Mouse (Mus musculus): ENCODE data around the gene Olfr1340.

Gene Olfr1340

DNA sequence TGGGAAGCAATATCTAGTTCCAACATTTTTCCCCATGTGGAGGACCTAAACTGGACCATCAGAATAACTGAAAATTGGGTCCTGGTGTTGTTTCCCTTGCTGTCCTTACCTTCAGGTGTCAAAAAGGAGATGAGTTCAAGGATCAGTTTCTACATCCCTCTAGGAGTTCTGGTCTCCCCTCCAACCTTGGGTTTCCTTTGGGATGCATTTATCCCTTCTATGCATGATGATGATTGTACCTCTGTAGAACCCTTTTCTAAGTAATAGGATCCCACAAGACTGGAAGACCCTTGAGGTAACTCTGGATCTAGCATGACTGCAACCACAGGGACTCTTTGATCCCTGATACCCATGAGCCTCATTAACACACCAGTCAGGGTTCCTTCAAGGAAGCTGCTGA, at the start of gene Olfr1340:
Gene Olfr1340, plus strand, starts transcription at position 301 of the 400 bp plus-strand sequence.
- no peak for DNase-seq

DNA sequence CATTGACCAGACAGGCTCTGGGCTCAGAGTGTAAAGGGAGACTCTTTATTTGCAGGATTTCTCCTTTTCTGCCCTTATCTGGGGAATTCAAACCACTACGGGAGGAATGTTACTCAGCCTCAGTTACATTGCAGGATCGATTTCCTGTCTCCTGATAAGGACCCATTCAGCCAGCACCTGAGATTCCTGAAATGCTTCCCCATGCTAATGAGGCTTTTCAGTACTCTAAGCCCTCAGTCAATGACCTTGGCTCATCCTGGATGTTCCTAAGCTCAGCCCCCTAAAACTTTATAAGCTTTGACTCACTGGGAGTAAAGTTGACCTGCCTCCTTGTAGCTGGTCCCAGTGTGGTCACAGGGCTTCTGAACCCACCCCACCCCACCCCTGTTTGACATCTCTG, 32.9 kb upstream of the Olfr1340 start:
- DNase-seq, result no peak

DNA sequence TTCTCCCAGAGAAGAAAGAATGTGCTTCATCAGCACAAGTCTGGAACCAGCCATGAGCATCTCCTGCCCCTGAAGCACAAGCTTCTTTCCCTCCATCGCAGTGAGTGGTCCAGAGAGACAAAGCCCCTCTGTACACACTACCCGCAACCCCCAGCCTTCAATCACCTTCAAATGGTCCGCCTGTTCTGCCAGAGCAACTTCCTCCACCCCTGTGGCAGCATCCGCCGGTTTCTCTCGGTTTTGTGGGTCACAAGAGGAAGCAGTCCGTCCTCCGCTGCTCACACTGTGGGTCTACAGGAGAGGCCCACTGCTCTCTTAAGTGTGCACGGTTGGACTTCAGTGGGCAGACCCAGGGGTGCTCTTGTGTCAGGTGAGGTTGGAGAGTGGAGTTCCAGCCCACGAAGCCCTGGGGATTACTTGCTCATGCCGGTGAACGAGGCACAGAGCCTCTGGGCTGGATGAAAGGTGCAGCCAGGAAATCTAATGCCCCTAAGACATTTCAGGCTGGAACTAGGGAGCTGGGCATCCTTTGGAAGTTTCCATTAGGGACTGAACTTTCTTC, 27.4 kb upstream of the Olfr1340 start, which contains the start of gene Olfr1342:
Gene Olfr1342, minus strand, starts transcription at position 345 of the 562 bp plus-strand sequence.
- DNase-seq, result no peak

DNA sequence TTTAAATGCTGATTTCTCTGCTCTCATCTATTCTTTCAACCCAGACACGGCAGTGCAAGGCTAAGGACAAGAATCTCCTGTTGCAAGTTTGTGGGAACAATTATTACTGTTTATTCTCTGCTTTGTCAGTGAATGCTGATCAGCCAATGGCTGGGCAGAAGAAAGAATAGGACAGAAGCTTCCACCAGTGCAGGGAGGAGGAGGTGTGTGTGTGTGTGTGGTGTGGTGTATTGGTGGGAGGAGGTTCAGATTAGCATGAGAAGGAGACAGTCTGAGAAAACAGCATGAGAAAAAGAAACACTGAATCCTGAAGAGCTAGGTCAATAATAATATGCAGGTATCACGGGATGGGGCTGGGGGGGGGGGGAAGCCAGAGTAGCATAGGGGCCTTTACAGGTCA, 26.1 kb upstream of the Olfr1340 start:
- no peak for DNase-seq

DNA sequence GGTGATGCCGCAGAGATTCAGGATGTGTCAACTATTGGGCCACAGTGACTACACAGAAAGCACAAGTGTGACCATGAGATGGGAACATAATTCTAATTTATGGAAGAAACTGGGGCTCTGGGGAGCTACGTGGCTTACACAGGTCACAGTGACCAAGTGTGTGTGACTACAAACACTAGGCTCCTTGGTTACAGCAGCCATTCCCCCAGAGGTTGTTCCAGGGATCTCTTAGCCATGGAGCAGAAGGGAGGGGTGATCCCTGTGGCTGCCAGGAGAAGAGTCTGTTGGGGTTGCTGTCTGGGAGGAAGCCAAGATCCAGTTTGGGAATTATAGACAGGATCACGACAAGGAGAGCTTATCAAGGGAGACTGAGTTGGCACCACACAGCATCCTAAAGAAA, 16.7 kb upstream of the Olfr1340 start, which contains the start of gene Olfr1341:
Gene Olfr1341, plus strand, starts transcription at position 301 of the 400 bp plus-strand sequence.
- no peak for DNase-seq

DNA sequence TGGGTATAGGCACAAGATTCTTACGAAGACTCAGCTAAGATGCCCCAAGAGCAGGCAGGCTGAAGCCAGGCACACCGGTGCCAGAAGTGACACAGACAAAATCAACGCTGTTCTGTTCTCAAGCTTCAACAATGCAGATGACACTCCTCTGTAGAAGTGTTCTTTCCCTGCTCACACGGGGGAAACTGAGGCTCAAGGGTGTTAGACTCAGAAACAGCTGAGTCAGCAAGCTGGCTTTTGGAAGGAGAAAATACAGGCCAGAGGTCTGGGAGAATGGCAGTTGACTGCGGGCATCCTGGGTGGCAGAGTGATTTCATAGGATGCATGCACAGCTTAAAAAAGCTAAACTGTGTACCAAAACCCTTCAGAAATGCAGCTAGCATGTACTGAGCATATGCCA, 11.9 kb upstream of the Olfr1340 start:
- no peak for DNase-seq

DNA sequence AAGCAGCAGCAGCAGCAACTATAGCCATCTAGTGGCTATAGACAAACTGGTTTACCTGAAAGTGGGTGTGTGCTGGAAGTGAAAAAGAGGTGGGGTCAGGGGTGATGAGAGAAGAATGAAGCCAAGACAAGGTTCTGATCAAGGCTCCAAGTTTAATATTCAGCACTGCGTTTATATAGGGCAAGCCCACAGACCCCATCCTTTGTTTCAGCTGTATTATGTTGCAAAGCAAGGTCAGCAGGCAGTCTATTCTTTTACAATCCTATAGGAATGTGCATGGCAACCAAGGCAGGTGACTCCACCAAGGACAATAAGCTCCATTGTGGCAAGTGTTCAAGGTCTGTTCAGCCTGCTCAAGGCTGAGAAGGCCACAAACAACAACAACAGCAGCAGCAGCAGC, 8.3 kb upstream of the Olfr1340 start:
- DNase-seq, result no peak

DNA sequence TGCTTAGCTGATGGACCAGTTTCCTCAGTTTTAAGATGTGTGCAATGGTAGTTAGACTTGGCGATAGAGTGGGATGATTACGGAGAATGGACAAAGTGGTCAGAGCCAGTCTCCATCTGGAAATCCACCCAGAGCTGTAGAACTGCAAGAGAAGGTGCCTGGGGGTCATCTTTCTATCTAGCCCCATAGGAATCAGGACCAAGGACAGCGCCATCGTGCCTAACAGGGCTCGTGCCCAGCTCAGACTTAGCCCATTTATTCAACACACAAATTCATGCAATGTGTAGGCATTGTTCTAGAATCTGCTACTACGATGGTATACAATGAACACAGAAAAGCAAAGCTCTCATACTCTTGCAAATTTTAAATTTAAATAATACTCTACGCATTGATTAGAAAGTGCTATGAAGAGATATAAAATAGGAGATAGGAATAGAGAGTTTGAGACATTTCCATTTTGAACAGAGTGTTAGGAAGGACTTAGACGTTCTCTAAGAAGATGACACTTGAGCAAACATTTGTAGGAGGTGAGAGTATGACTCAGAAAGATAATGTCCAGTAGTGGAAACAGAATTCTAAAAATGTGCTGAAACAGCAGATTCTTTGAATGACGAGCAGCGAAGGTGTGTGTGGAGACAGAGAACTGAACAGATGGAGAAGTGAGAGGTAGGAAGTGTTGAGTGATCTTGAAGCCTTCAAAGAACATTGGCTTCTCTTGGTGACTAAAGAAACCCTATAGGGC, 2.0 kb downstream of the Olfr1340 start:
- DNase-seq, result no peak

DNA sequence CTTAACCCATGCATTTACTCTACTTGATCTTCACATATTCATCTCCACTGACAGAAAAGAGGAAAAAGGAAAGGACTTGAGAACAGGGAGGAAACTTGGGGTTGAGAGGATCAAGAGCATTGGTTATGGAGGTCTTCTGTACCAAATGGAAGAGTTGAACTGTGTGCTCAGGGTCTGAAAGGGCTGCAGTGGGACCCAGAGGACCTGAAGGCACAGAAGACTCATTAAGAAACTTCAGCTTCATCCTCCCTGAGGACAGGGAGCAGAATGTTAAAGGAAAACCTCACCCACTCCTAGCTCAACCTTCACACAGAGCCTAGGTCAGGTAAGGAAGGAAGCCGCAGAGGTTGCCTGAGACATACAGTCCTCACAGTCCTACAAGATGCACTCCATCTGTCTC, 11.9 kb downstream of the Olfr1340 start, which contains the start of gene Olfr1339:
Gene Olfr1339, plus strand, starts transcription at position 301 of the 400 bp plus-strand sequence.
- no peak for DNase-seq

DNA sequence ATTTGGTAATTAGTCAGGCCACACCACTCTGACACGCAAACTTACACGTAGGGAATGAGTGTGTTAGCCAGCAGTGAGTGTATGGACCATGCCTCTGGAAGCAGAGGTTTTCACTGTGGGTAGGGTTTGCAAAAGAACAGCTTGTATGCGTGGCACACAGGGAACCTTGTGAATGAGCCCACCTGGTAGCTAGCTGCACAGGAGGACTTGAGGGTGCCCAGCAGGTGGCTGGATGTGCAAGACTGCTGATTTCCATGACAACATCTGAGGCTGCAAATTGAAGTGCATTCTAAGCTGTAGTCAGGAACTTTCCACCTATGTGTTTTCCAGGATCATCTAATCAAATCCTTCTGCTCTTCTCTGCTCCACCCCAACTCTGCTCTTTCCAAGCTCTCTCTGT, 19.6 kb downstream of the Olfr1340 start:
- no peak for DNase-seq

DNA sequence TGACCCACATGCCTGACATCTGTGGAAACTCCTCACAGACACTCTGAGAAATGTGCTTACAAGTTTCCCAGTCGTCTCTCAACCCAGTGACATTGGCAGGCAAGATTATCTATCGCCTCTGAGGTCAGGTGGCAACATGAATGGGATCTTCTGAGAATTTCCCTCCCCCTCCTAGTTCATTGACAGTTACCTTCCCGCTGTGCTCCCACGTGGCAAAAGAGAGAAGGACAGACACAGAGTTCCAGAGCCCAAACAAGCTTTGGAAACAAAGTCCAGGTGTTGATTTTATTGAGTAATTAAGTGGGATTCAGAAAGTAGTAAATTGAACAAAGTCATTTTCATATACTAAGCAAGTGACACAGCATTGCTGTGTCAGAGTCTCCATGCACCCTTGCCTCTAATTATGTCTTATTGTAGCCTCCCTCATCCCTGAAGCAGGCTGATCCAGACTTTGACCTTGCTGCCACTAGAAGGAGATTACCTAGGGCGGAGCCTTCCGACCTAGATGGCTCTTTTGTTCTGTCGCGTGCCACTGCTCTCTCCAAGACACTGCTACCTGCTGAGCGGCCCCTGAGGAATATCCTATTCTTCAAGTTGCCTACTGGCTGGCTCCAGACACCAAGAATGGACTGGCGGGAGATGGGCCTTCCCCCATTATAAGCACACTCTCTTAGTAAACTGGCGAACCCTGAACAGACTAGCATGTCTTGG, 21.2 kb downstream of the Olfr1340 start:
- DNase-seq, result no peak

DNA sequence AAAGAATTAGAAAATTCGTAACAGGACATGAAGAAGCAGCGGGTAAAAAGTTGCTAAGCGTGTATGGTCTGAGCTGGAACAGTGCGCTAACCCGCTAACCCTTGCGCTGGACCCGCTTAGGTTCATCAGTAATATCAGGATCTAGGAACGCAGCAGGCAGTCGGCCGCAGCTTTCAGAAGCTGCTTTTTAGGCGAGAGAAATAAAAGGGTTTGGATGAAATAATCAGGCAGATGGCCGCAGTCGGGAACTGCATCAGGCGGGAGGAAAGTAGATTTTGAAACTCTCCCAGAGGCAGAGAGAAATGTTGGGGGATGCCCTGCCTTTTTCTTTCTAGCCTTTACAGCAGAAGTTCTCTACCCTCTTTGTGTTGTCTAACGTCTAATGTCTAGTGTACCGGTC, 21.9 kb downstream of the Olfr1340 start:
- DNase-seq, result no peak

DNA sequence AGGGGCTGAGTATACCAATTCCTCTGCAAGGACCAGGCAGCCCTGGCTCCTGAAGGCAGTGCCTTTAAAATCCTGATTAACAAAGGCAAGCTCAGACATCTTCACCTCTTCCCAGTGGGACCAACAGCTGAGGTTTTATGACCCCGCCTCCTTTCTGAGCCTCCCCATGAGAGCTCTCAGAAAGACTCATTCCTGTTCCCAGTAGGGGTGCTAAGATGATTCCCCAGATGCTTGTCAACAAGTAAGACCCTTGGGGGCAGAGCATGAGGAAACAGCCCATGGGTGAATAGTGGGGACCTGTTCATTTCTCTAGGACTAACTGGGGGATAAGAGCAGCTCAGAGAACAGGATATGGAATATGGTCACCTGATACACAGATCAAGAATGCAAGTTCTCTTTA, 38.7 kb downstream of the Olfr1340 start, which contains the start of gene Olfr1338:
Gene Olfr1338, minus strand, starts transcription at position 101 of the 400 bp plus-strand sequence.
- DNase-seq, result no peak
